Mouse (Mus musculus) stomach, embryonic 16.5 days (tissue): ENCODE data around the gene Fam213a. TPM values are rescaled to one million over a fixed set of nuclear protein-coding genes. Genes with fewer than 3 reads are reported as not detected.

ENCODE experiments used
- ATAC-seq: fragments of 200-750 bp; cut with Nextera tagmentation; 2 replicates; pipeline ENCODE4 v1.8.0; 2017; ENCODE audit warnings: moderate number of reproducible peaks, moderate TSS enrichment; ENCODE audit not compliant: insufficient read depth, low FRiP score
- H3K27ac ChIP-seq: fragments of 300-500 bp; sonication (generic); 2 replicates; pipeline ENCODE4 v1.5.1; 2014; ENCODE audit warnings: low read length
- H3K27me3 ChIP-seq: fragments of 300-500 bp; sonication (generic); 2 replicates; pipeline ENCODE4 v1.6.1; 2014; ENCODE audit warnings: low read length, control low read depth, mixed read lengths; ENCODE audit not compliant: control insufficient read depth, insufficient read depth
- H3K36me3 ChIP-seq: fragments of 300-500 bp; sonication (generic); 2 replicates; pipeline ENCODE4 v1.6.1; 2014; ENCODE audit warnings: low read length; ENCODE audit not compliant: control insufficient read depth, insufficient read depth
- H3K4me1 ChIP-seq: fragments of 300-500 bp; sonication (generic); 2 replicates; pipeline ENCODE4 v1.6.1; 2014; ENCODE audit warnings: low read length, control low read depth, mixed read lengths; ENCODE audit not compliant: control insufficient read depth, insufficient read depth
- H3K4me2 ChIP-seq: fragments of 300-500 bp; sonication (generic); 2 replicates; pipeline ENCODE4 v1.6.1; 2014; ENCODE audit warnings: low read depth, low read length, mixed read lengths
- H3K4me3 ChIP-seq: fragments of 300-500 bp; sonication (generic); replicated peaks from 2 replicates; pipeline ENCODE4 v1.5.1; 2014; ENCODE audit warnings: mild to moderate bottlenecking, low read length
- H3K9ac ChIP-seq: fragments of 300-500 bp; sonication (generic); 2 replicates; pipeline ENCODE4 v1.6.1; 2014; ENCODE audit warnings: low read length
- H3K9me3 ChIP-seq: fragments of 300-500 bp; sonication (generic); replicated peaks from 2 replicates; pipeline ENCODE4 v1.6.1; 2016; ENCODE audit warnings: low read length, control low read depth; ENCODE audit not compliant: control insufficient read depth
- WGBS: fragments of 180-500 bp; shearing (Covaris S2); extraction: QIAGEN DNeasy Blood & Tissue Kit; methylation state at CpG from one replicate; pipeline ENCODE4 v1.1.7; 2014; 5-methylcytosine and 5-hydroxymethylcytosine counted together
- polyA plus RNA-seq: library from polyadenylated mRNA; unstranded; fragments of >200 nt; fragmentation: Nextera tagmentation; extraction: Ambion mirVana; gene quantifications from 2 replicates; pipeline ENCODE4 v1.2.1, GENCODE M21; 2015

Gene Fam213a
- polyA plus RNA-seq, 1 experiment from 2014 or later: 42.4 TPM

DNA sequence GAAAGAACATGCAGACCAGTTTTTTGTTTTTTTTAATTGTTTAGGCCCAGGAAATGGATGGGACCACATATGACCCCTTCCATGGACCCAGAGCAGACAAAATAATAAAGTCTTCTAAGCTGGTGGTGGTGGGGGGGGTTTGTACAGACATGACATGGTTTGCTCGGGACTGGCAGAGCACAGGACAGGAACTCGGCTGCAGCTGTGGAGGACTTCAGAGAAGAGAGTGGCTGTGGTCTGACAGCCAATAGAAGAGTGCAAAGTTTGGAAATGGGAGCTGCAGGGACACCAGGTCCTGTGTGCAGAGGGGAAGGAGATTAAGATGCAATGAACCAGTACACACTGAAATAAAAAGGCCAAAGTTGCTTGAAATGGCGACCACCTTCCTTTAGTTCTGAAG, 54.0 kb downstream of the Fam213a start:
- peak overlapping the region; percentile 16; the same call in 1 of the 2 replicates for H3K9ac ChIP-seq
- no peak for ATAC-seq
- no peaks in the 10 kb centered on the region for H3K9me3 ChIP-seq
- H3K4me1 ChIP-seq: peaks cover 87% of the 10 kb centered on the region
- WGBS: 42% methylated on average over 3 of the region's 3 CpGs
- peak overlapping the region; percentile 85 for H3K27ac ChIP-seq
- H3K4me3 ChIP-seq: no peak overlapping the region
- peak overlapping the region; percentile 1; the same call in 1 of the 2 replicates for H3K4me2 ChIP-seq
- no peaks in the 10 kb centered on the region for H3K27me3 ChIP-seq
- H3K36me3 ChIP-seq: no peaks in the 10 kb centered on the region

GRCm38 (mm10) chr14:40958986-40959381, 54.6 kb downstream of the Fam213a start:
- WGBS: 50% methylated on average over 2 of the region's 2 CpGs
- peak overlapping the region; percentile 11; the same call in 1 of the 2 replicates for H3K9ac ChIP-seq

DNA sequence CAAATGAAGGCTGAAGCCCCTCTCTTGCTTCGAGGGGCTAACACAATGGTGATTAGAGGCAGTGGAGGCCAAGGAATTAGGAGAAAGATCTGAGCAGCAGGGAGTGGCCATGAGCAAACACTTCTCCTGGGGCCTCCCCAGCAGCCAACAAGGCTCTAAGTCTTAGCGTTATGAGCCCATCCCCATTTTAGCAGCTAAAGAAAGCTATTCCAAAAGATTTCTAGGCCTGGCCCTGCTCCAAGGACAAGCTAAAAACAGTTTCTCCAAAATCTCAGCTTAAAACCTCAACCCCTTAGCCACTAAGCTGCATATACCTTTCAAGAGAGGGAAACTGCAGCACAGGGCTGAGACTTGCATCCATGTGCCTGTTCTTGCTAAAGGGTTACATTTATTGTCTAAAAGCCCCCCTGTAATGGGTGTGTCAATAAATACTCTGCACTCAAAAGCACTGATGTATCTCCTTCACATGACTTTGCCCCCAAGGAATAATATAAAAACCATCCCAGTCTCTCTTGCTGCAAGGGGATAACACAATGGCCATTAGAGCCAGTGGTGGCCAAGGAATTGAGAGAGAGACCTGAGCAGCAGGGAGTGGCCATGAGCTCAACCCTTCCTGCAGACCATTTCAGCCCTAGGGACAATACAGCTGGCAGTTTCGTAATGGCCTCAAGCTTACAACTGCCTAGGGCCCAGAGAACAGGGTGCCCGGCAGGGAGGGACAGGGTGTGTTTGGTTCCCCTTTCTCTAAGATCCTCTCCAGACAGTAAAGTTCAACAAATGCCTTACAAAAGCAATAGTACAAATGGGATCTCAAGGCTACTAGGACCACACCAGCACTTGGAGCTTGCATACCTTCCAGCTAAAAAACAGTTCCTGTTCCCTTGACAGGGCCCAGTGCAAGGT, 55.3 kb downstream of the Fam213a start:
- Histone ChIP-seq H3K4me3 (no peak overlapping the region), H3K27ac (peak overlapping the region; percentile 85), H3K4me2 (peak overlapping the region; percentile 41), H3K9me3 (no peaks in the 10 kb centered on the region), H3K27me3 (no peaks in the 10 kb centered on the region), H3K4me1 (peaks cover 79% of the 10 kb centered on the region), H3K9ac (peak overlapping the region; percentile 57), H3K36me3 (no peaks in the 10 kb centered on the region)
- 20% methylated on average over 4 of the region's 4 CpGs for WGBS
- ATAC-seq: no peak; the same call in 1 of the 2 replicates

More at GRCm38 (mm10) chr14:40958986-40959381, 54.6 kb downstream of the Fam213a start:
- no peak for ATAC-seq
- H3K4me2 ChIP-seq: peak overlapping the region; percentile 41
- no peaks in the 10 kb centered on the region for H3K27me3 ChIP-seq
- H3K27ac ChIP-seq: peak overlapping the region; percentile 85
- H3K36me3 ChIP-seq: no peaks in the 10 kb centered on the region
- H3K9me3 ChIP-seq: no peaks in the 10 kb centered on the region
- peaks cover 84% of the 10 kb centered on the region for H3K4me1 ChIP-seq
- H3K4me3 ChIP-seq: no peak overlapping the region

GRCm38 (mm10) chr14:40957607-40958006, 56.0 kb downstream of the Fam213a start:
- Histone ChIP-seq H3K9ac (peak overlapping the region; percentile 57), H3K4me2 (peak overlapping the region; percentile 41), H3K9me3 (no peaks in the 10 kb centered on the region), H3K27ac (peak overlapping the region; percentile 85), H3K27me3 (no peaks in the 10 kb centered on the region), H3K36me3 (no peaks in the 10 kb centered on the region), H3K4me3 (no peak overlapping the region), H3K4me1 (peaks cover 79% of the 10 kb centered on the region)
- ATAC-seq: no peak
- 36% methylated on average over 3 of the region's 3 CpGs for WGBS

GRCm38 (mm10) chr14:40956252-40957146, 57.1 kb downstream of the Fam213a start:
- peak overlapping the region; percentile 43 for H3K9ac ChIP-seq
- peak overlapping the region; percentile 85 for H3K27ac ChIP-seq
- no peaks in the 10 kb centered on the region for H3K9me3 ChIP-seq
- ATAC-seq: peak; percentile 82
- H3K36me3 ChIP-seq: no peaks in the 10 kb centered on the region
- 40% methylated on average over 13 of the region's 13 CpGs for WGBS
- H3K4me1 ChIP-seq: peaks cover 68% of the 10 kb centered on the region
- no peaks in the 10 kb centered on the region for H3K27me3 ChIP-seq
- no peak overlapping the region for H3K4me3 ChIP-seq
- H3K4me2 ChIP-seq: peak overlapping the region; percentile 28; the same call in 1 of the 2 replicates

DNA sequence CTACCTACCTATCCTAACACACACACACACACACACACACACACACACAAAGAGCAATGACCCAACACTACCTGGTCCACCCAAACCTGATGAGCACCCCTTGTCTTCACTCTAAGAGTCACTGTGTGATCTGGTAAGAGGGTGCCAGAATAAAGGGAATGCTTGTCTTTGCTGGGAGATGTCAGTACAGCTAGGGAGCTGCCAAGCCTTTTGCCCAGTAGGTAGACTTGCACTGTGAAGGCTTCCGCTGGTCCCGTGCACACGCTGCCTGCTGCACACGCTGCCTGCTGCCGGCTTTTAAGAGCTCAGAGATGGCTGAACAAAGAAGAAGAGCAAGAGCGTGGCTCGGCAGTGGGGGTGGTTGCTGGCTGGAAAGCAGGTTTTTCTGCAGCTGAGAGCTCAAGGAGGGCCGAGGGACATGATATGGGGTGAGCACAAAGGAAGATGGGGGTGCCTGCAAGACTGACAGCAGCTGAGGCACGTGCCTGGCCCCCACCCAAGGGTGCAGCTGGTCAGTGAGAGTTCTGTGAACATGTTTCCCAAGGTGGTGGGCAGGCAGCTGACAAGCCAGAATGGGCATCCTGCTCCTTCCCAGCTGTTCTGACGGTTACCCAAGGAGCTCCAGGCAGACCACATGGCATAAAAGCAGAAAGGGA, 57.9 kb downstream of the Fam213a start:
- Histone ChIP-seq H3K36me3 (no peaks in the 10 kb centered on the region), H3K27me3 (no peaks in the 10 kb centered on the region), H3K9ac (peak overlapping the region; percentile 22), H3K9me3 (no peaks in the 10 kb centered on the region), H3K4me3 (no peak overlapping the region), H3K27ac (peak overlapping the region; percentile 85), H3K4me1 (peaks cover 70% of the 10 kb centered on the region), H3K4me2 (peak overlapping the region; percentile 28; the same call in 1 of the 2 replicates)
- WGBS: 28% methylated on average over 10 of the region's 10 CpGs
- peak; percentile 31; the same call in 1 of the 2 replicates for ATAC-seq

DNA sequence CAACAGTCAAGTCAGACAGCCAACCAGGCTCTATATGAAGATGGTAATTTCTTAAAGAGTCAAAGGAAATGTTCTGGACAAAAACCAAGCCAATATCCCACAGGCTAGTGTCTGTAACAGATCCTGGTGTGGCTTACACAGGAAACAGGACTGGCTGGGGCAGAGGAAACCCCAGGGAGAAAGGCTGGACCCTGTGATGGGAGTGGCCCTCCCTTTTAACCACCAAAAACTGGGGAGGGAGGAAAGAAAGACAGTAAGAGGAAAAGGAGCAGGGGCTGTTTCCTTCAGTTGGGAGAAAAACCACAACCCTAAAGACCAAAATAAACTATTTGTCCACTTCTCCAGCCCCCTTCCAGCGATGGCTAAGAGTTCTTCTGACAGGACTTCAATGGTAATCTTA, 58.4 kb downstream of the Fam213a start:
- no peak overlapping the region for H3K9ac ChIP-seq
- peaks cover 71% of the 10 kb centered on the region for H3K4me1 ChIP-seq
- H3K4me3 ChIP-seq: no peak overlapping the region
- no peaks in the 10 kb centered on the region for H3K9me3 ChIP-seq
- 56% methylated on average over 1 of the region's 1 CpGs for WGBS
- H3K4me2 ChIP-seq: no peak overlapping the region
- no peak for ATAC-seq
- H3K27ac ChIP-seq: peak overlapping the region; percentile 85
- no peaks in the 10 kb centered on the region for H3K27me3 ChIP-seq
- no peaks in the 10 kb centered on the region for H3K36me3 ChIP-seq

DNA sequence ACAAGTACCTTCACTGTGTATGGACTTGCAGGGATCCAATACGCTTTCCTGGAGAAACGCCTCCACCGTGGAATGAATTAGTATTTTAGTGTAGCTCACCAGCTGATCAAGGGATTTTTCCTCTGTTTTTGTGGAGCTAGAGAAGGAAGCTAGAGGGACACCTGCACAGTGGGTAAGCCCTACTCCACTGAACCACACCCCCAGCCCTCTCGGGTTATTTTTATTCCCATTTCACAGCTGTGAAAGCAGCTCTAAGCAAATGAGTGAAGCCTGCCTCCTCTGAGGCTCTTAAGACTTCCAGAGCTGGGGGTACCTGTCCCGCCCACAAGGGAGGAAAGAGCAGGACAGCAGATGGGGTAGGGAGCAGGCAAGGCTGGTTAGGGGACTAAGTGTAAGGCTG, 60.2 kb downstream of the Fam213a start:
- 69% methylated on average over 5 of the region's 5 CpGs for WGBS
- Histone ChIP-seq H3K36me3 (no peaks in the 10 kb centered on the region), H3K27me3 (no peaks in the 10 kb centered on the region), H3K9ac (no peak overlapping the region), H3K4me3 (no peak overlapping the region), H3K4me1 (peaks cover 67% of the 10 kb centered on the region), H3K4me2 (no peak overlapping the region), H3K9me3 (no peaks in the 10 kb centered on the region), H3K27ac (no peak overlapping the region)
- ATAC-seq: no peak
